Mouse (Mus musculus): Measurements from ENCODE around the gene Plac8.
A peak's percentile ranks its signal among the peaks of the same experiment; 100 is the strongest.

Plac8 gene

GRCm38 (mm10) chr5:100526164-100526563, 45.9 kb downstream of the Plac8 start:
- DNase-seq = no peak

DNA sequence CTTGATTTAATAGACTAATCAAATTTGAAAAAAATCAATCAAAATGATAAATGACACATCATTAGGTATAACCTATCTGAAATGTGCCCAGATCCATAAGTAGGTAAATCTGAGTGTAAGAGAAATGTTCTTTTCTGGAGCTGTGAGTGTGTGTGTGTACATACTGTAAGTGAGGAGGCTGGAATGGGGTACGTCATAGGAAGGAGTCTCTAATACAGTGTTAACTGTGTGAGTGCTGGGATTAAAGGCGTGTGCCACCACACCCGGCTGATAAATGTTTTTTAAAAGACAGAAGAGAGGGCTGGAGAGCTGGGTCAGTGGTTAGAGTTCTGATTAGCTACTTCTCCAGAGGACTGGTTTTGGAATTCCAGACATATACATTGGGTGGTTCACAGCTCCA, 46.4 kb downstream of the Plac8 start:
- no peak for DNase-seq

DNA sequence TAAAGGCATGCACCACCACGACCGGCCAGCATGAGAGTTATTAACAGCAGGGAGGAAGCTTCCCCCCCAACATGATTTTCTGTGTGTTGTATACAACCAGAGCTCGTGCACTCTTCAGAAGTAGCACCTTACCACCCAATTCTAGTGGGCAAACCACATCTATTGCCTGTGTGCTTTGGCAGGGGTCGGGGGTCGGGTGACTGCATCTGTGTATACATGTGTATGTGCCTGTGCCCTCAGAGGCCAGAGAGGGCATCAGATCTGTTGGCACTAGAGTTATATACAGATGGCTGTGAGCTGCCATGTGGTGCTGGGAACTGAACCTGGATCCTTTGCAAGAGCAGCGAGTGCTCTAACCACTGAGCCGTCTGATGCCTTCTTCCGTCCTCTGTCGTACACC, 47.1 kb downstream of the Plac8 start:
- DNase-seq = no peak

DNA sequence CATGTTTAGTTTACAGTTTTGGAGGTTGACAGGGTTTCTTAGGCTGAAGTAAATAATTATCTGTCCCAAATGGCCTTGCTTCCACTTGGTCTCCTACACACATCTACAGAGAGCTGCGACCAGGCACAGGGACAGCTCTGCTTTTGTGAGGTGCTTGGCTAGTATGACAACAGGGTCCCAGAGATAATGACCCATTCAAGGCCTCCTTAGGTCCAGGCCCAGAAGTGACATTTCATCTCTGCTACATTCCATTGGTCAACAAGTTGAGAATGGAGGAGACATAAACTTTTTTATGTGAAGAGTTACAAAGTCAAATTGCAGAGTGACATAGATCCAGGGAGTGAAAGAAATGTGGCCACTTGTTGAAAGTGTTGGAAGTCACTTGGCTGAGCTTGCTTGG, 48.7 kb downstream of the Plac8 start:
- no peak for DNase-seq

- DNase-seq = no peak
Measured at GRCm38 (mm10) chr5:100520223-100520622, 51.8 kb downstream of the Plac8 start.

DNA sequence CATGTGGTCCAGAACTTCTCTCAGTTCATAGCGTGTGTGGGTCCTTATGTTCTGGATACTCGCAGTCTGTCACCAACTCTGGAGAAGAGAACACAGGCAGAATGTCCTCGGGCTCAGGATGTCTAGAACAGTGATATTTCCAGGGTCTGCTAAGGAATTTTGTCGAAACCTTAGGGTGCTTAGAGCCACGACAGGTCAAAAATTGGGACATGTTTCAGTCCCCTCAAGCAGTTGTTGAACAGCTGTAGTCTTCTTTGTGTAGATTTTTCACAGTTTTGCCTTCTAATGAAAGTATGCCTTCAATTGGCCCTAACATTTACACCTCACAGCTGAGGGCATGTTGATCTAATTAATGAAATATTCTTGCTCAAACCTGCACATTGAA, 53.0 kb downstream of the Plac8 start:
- DNase-seq = no peak

GRCm38 (mm10) chr5:100518049-100519026, 53.7 kb downstream of the Plac8 start, which contains the start of gene Cops4:
TSS of gene Cops4 (plus strand) at chr5:100518309.
- peak; percentile 96 for DNase-seq

- no peak for DNase-seq
Measured at GRCm38 (mm10) chr5:100512576-100512975, 59.5 kb downstream of the Plac8 start.

DNA sequence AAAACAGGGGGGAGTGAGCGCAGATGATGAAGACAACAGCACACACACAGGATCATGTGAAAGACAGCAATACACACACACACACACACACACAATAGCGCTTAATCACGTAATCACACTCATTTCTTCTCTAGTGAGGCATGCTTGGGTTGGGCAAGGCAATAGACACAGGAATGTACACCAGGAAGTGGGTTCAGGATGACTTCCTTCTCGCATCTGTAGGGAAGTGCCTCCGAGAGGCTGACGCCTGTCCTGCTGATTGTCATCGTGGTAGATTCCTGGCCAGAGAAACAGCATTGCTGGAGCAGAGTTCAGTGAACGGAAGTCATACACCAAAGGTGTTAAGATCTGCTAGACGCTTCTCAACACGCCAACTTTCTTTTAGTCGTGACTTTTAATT, 62.8 kb downstream of the Plac8 start:
- no peak for DNase-seq
